Mouse (Mus musculus): ENCODE measurements around the gene Clec2g. TPM values are rescaled to one million over a fixed set of nuclear protein-coding genes. Genes with fewer than 3 reads are reported as not detected.

Clec2g gene
- polyA plus RNA-seq, 1 experiment from 2014 or later: 0.38 TPM

DNA sequence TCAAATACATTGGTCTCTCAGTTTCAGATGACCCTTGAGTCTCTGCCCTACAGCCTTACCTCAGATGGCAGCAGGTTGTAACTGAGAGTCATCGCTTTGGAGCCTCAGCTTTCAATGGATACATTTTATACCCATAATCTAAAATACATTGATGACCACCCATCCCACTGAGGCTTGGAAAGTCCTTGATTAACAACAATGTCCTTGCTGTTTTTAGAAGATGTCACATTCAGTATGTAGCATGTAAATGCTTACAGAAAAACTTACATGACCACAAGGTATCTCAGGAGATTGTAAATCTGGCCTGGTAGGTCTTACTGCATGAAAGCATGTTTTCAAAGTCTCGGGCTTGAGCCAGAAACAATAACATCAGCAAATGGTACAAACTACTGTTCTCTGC, 96.8 kb downstream of the Clec2g start:
- Histone ChIP-seq H3K27me3 (no peaks in the 10 kb centered on the region), H3K4me3 (no peak overlapping the region), H3K4me2 (no peak overlapping the region), H3K9ac (no peak overlapping the region), H3K9me3 (no peaks in the 10 kb centered on the region), H3K4me1 (no peaks in the 10 kb centered on the region), H3K36me3 (no peaks in the 10 kb centered on the region), H3K27ac (no peak overlapping the region)
- 81% methylated on average over 2 of the region's 2 CpGs for WGBS
- ATAC-seq (ENCODE audit: insufficient number of reproducible peaks, insufficient read depth, low FRiP score, low TSS enrichment, low read depth): no peak

DNA sequence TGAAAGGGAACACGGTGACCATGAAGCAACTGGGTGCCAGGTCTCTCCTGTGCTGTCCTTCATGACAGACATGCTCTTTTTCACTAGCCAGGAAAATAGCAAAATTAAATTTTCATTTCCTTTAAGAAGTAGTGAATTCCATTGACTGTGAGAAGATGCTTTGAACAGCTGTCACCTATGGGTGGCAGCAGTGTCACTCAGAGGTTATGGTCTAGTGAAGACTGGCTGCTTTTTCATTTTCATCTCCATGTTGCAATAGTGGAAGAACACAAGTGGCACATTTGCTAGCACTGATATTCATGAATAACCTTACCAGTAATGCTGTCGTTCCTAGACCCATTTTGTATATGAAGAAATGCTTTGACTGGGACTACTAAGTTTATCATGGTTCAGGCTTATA, 99.2 kb downstream of the Clec2g start:
- Histone ChIP-seq H3K4me2 (no peak overlapping the region), H3K36me3 (no peaks in the 10 kb centered on the region), H3K9ac (no peak overlapping the region), H3K27ac (no peak overlapping the region), H3K9me3 (no peaks in the 10 kb centered on the region), H3K4me3 (no peak overlapping the region), H3K4me1 (no peaks in the 10 kb centered on the region), H3K27me3 (no peaks in the 10 kb centered on the region)
- WGBS: 79% methylated on average over 2 of the region's 2 CpGs
- ATAC-seq (ENCODE audit: insufficient number of reproducible peaks, insufficient read depth, low FRiP score, low TSS enrichment, low read depth): no peak

Small RNAs within 50 kb of the gene (microRNA-seq; reads per million reads assigned to microRNA genes)
- not detected for gene Gm27336
- gene Mir7649: not detected

Other genes starting within 250 kb of the Clec2g start
- not detected in 2 replicates for gene Klrb1, start 211.3 kb upstream of the Clec2g start, polyA plus RNA-seq (2015; fragmentation: Nextera tagmentation; extraction: Ambion mirVana)
- gene Klrb1c, start 145.2 kb upstream of the Clec2g start, polyA plus RNA-seq (2015; fragmentation: Nextera tagmentation; extraction: Ambion mirVana): 0.10 TPM in 1 of 2 replicates, not detected in the other
- not detected in 2 replicates for gene Gm44511, start 108.1 kb upstream of the Clec2g start, polyA plus RNA-seq (2015; fragmentation: Nextera tagmentation; extraction: Ambion mirVana)
- gene Klrb1b, start 108.0 kb upstream of the Clec2g start, polyA plus RNA-seq (2015; fragmentation: Nextera tagmentation; extraction: Ambion mirVana): 0.19 TPM in 1 of 2 replicates, not detected in the other
- gene Clec2i, start 46.8 kb upstream of the Clec2g start, polyA plus RNA-seq (2015; fragmentation: Nextera tagmentation; extraction: Ambion mirVana): 0.19 and 0.20 TPM in 2 replicates
- gene BC035044, start 43.3 kb upstream of the Clec2g start, polyA plus RNA-seq (2015; fragmentation: Nextera tagmentation; extraction: Ambion mirVana): 0.77 and 0.90 TPM in 2 replicates
- gene Klrb1f, start 111.5 kb downstream of the Clec2g start, polyA plus RNA-seq (2015; fragmentation: Nextera tagmentation; extraction: Ambion mirVana): 0.72 TPM in 1 of 2 replicates, not detected in the other
- gene Clec2e, start 166.5 kb downstream of the Clec2g start, polyA plus RNA-seq (2015; fragmentation: Nextera tagmentation; extraction: Ambion mirVana): 0.12 TPM in 1 of 2 replicates, not detected in the other
- 0.28 and 0.58 TPM in 2 replicates for gene Clec2d, start 246.2 kb downstream of the Clec2g start, polyA plus RNA-seq (2015; fragmentation: Nextera tagmentation; extraction: Ambion mirVana)